Mouse (Mus musculus) liver, embryonic 14.5 days (tissue): Measurements from ENCODE around the gene Gm45521.

ENCODE experiments used
- CTCF ChIP-seq: IDR thresholded peaks from 2 replicates; pipeline ENCODE4 v1.5.1; 2016; ENCODE audit warnings: antibody characterized with exemption, low read depth, control low read depth
- EP300 ChIP-seq: IDR thresholded peaks from 2 replicates; pipeline ENCODE4 v1.6.1; 2016; ENCODE audit warnings: antibody characterized with exemption, low read depth

DNA sequence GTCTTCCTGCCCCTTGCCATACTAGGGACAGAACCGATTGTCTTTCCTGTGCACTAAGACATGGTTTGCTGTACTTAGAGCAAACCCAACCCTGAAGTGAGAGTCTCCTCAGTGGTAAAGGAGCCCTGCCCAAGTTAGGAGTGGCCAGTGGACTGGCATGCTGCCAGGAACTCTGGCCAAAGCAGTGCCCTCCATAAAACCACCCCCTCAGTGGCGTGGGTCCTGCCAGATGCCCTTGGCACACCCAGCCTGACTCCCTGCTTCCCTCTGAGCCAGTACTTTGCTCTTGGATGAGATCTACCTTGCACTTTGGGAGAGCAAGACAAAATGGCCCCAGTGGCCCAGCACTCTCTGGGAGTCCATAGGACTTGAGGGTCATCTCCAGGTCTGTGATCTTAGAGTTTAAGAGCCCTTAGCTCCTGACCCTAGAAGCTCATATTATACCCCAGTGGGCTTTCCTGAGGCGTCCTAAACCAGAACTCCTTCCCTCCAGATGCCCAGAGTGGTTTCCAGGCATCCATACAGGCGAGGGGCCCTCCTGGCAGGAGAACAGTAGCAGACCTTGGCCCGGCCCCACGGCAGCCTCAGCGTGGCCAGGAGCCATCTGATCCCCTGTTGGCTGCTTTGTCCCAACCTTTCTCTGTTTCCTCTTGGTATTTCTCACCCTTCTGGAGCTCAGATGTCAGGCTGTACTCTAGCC lies 13.8 kb upstream of the Gm45521 start:
- TF ChIP-seq CTCF (no peak), EP300 (no peak)
